Mouse (Mus musculus) gastrocnemius, adult 18-20 months (tissue): Measurements from ENCODE around the gene Panx1. TPM values are rescaled to one million over a fixed set of nuclear protein-coding genes. Genes with fewer than 3 reads are reported as not detected.

Source experiments
- DNase-seq: peaks from one replicate; pipeline ENCODE4 v3.0.0; 2021; ENCODE audit warnings: low spot score
- total RNA-seq, 2 experiments: library from RNA; stranded (reverse); gene quantifications; 2 replicates each; pipeline ENCODE4 v1.2.3; 2021

The Panx1 gene
- total RNA-seq, 2 experiments from 2014 or later: 32.0 to 39.1 TPM

- DNase-seq: no peak
Measured at GRCm38 (mm10) chr9:14974251-14975232, 70.7 kb downstream of the Panx1 start.

GRCm38 (mm10) chr9:14973762-14974161 is 71.5 kb downstream of the Panx1 start:
- DNase-seq: no peak

- no peak for DNase-seq
Measured at GRCm38 (mm10) chr9:14970805-14971525, 74.3 kb downstream of the Panx1 start.

GRCm38 (mm10) chr9:14970211-14970610 is 75.1 kb downstream of the Panx1 start:
- no peak for DNase-seq

DNA sequence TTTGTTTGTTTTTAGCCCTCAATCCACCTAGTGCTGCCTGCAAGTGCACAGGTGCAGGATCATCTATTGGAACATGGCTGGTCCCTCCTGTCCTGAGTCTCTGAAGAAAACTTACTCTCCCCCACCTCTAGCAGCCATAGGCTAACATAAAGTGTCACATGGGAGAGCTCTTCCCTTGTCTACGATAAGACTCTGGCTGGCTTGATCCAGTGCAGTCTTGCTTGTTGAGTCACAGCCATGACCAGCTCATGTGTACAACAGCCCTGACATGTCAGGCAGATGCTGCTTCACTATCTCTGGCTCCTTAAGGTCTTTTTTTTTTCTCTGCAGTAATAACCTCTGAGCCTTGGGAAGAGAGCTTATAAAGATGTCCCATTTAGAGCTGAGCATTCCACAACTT is 77.7 kb downstream of the Panx1 start:
- no peak for DNase-seq

DNA sequence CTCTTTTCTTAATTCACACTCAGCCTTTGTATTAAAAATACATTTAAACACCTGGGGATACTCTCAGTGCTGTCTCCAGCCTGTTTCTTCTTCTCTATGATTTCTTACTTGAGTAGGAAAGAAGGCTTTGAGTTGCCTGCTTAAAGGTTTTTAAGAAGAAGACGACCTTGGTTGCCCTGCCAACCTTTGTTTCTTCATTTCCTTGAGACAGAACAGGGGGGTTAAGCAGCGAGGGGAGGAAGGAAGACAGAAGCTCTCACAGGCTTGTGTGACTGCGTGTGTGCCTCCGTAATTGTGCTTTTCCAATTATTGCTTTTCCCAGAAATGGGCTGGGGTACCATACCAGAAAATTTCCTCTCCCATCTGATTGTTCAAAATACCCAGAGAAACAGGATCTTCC is 78.5 kb downstream of the Panx1 start:
- no peak for DNase-seq

DNA sequence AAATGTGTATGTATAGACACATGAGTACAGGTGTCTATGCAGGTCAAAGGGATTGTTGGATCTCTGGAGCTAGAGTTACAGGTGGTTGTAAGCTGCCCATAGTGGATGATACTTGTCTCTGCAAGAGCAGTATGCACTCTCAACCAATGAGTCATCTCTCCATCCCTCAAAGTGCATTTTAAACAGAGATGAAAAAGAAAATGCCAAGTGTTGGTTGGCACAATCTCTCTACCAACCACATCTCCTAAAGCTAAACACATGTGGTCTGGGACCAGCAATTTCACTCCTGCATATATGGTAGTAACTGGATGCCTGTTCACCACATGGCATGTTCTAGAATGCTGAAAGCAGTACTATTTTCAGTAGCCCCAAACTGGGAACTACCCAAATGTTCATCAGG is 79.9 kb downstream of the Panx1 start:
- no peak for DNase-seq

GRCm38 (mm10) chr9:14962769-14963168 is 82.5 kb downstream of the Panx1 start:
- no peak for DNase-seq

GRCm38 (mm10) chr9:14954659-14955058 is 90.6 kb downstream of the Panx1 start:
- no peak for DNase-seq

Other genes with a start within 250 kb of the Panx1 start
- gene Gpr83, start 185.3 kb downstream of the Panx1 start, total RNA-seq: not detected
- gene Izumo1r, start 141.5 kb downstream of the Panx1 start, total RNA-seq: not detected
- gene Hephl1, start 66.6 kb upstream of the Panx1 start, total RNA-seq: under 1 TPM; 0.31 to 0.34 TPM
- gene Vstm5, start 193.6 kb upstream of the Panx1 start, total RNA-seq: under 1 TPM in 1 of 2 experiments, not detected in 1; 0.14 TPM
- gene Med17, start 234.5 kb upstream of the Panx1 start, total RNA-seq: 10 to 100 TPM in 1 of 2 experiments, 1 to 10 TPM in 1; 8.4 to 12.5 TPM